Mouse (Mus musculus) lung, adult 2 months (tissue): ENCODE results near the gene Adamtsl1.

Experiments
- CTCF ChIP-seq: fragments of 200-500 bp; IDR thresholded peaks from 2 replicates; pipeline ENCODE4 v1.5.1; 2011; ENCODE audit warnings: mild to moderate bottlenecking, low read length, control low read depth; ENCODE audit not compliant: insufficient read depth
- POLR2A ChIP-seq: fragments of 200-500 bp; IDR thresholded peaks from 2 replicates; pipeline ENCODE4 v1.6.1; 2011; ENCODE audit warnings: low read depth, mild to moderate bottlenecking, control low read depth, low read length, borderline replicate concordance; ENCODE audit errors: extremely low read depth

DNA sequence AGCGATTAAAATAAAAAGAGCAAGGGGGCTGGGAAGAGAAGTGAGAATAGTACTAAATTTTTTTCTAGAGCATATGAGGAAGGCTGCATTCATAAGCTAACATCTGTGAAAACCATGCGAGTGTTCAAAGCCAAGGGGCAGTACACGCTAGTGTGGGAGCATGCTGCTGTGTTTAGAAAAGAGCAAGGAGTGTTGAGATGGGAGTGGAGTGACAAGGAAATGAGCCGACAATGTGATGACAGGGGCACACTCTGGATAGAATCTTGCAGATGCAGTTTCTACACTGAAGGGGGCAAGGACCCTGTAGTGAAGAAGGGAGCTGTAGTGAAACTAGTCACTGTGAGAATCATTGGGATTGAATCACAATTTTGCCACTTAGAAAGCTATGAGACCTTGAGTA, 172.2 kb downstream of the Adamtsl1 start:
- TF ChIP-seq CTCF (no peak), POLR2A (no peak)
